Mouse (Mus musculus) granulocyte monocyte progenitor cell, adult 5-6 weeks (primary cell): Measurements from ENCODE around the gene Rnf24. TPM values are rescaled to one million over a fixed set of nuclear protein-coding genes. Genes with fewer than 3 reads are reported as not detected.
"Not testable (repeated sequence)": the region's sequence is repeated elsewhere in the genome, so short reads cannot be mapped to it uniquely, and the experiment has no call there.

Experiments
- ATAC-seq: replicated peaks from 2 replicates; pipeline ENCODE4 v1.8.0; 2016; ENCODE audit warnings: mild to moderate bottlenecking, moderate TSS enrichment, inconsistent platforms; ENCODE audit not compliant: poor library complexity, severe bottlenecking
- total RNA-seq, 2 experiments: library from RNA; stranded (forward) in 1 of 2; stranded (reverse) in 1 of 2; fragments of 200-712, 200-1000 nt in 1 of 2; fragments of >200 nt in 1 of 2; fragmentation: Nextera tagmentation in 1 of 2; gene quantifications; 2 replicates each; pipeline ENCODE4 v1.2.3; 2014 to 2017

The Rnf24 gene
- total RNA-seq, 2 experiments from 2014 or later: 1.6 to 8.2 TPM

DNA sequence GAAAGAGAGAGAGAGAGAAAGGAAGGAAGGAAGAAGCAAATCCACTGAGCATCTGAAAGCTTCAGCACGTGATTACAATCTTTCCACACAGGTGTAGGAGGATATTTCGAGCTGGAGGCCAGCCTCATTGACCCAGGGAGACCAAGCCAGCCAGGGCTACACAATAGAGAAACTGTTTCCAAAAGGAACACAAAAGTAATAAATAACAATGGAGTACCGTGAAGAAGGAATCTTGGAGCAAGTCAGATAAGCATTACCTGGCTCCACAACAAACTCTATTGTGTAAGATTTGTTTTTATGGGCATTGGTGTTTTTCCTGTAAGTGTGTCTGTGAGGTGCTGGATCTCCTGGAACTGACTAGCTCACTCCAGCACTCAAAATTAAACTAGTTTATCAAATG lies 7.1 kb downstream of the Rnf24 start:
- ATAC-seq: no peak

DNA sequence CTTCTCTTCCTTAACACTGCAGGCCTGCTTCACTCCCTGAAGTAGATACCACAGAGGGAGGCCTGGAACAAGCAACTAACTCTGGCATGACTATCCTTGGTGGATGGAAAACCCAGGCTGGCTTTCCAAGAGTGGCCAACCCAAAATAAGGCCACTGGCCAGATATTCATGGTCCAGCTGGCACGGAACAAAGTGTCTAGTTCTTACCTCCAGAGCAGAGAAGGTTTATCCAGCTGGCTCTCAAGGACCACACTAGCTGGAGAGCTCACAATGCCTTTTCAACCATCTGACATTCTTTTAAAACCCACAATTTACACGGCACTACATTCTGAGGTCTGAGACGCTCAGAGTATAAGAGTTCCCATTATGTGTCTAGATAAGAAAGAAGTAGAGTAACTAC lies 8.2 kb downstream of the Rnf24 start:
- ATAC-seq: no peak

DNA sequence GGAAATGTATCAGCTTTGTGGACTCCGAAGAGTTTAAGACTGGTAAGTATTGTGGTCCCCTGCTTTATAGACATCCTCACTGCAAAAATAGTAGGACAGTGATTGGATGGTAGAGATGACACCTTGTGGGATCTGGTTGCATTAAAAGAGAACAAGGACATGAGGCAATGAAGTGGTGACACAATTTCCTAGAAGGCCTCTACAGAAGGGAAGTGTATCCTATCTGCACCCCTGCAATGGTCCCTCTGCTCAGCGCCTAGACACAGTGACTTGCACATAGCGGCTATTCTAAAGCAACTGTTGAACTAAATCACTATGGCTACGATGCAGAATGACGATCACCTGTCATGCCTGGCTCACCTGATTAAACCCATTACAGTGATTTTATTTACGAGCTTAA lies 15.1 kb downstream of the Rnf24 start:
- peak; percentile 99 for ATAC-seq

DNA sequence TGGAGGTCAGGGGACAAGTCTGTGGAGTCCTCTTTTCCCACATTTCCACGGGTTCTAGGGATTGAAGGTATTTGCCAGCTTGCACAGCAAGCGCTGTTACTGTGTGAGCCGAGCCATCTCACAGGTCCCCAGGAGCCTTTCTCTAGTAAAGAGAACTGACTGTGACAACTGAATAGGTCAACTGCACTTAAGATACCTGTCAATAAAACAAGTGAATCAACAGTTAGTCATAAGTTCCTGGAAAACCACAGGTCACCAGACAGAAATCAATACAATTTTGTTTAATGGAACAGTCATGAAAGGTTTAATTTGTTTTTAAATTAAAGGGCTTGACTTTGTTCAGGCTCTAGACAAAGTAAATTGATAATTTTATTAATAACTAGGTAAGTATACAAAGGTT lies 22.1 kb downstream of the Rnf24 start:
- no peak for ATAC-seq

DNA sequence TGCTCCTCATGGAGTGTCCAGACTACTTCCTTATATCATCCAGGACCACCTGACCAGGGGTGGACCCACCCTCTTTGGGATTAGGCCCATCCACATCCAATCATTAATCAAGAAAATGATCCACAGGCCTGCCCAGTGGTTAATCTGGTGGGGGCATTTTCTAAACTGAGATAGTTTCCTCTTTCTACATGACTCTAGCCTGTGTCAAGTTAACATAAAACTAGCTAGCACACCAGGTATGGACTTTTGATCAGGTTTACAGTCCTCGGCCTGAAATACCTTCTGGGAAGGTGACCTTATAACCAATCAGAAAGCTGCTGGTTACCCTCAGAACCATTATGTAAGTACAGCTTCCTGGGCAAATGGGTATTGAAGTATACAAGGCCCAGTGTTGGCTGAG lies 23.7 kb downstream of the Rnf24 start:
- ATAC-seq: no peak

DNA sequence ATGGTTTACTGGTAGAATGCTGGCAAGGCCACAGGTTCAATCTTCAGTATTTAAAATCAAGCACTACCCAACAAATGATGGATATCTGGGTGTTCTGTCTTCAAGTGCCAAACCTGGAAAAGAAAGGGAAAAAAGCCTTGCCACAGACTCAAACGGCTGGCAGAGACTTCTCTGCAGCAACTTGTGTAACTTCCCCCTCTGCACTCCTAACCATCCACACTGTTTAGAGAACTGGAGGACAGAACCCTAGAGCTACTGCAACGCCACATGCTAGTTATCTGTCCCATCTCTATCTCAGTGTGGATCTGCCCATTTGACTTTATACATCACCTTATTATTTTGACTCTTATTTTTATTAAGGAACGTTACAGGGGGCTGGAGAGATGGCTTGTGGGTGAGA lies 26.6 kb downstream of the Rnf24 start:
- peak; percentile 66 for ATAC-seq

DNA sequence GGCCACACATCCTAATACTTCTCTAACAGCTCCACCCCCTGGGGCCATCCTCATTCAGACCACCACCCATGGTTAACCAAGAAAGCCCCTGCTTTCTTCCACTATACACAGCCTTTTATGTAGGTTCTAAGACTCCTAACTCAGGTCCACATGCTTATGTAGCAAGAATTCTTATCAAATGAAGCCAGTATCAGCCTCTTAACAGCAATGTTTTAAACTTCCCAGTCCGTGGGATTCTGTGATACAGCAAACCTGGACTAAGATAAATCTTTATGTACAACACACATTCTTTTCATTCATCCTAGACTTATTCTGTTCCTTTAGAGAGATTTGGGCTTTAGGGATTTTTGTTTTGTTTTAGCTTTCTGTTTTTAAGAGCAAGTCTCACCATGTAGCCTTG lies 29.0 kb downstream of the Rnf24 start:
- no peak for ATAC-seq

DNA sequence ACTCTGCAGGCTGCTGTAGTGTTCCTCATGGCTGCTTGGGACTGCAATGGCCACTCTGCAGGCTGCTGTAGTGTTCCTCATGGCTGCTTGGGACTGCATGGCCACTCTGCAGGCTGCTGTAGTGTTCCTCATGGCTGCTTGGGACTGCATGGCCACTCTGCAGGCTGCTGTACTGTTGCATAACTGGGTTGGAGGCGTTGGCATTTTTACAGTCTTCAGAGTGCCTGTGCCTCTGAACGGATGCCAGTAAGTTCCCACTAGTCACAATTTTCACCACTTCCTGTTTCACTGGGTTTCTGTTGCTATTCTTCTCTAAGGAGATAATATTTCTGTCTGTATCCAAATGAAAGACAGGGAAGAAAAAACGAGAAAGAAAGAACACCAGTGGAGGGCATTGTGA lies 31.5 kb downstream of the Rnf24 start:
- peak; percentile 98 for ATAC-seq

DNA sequence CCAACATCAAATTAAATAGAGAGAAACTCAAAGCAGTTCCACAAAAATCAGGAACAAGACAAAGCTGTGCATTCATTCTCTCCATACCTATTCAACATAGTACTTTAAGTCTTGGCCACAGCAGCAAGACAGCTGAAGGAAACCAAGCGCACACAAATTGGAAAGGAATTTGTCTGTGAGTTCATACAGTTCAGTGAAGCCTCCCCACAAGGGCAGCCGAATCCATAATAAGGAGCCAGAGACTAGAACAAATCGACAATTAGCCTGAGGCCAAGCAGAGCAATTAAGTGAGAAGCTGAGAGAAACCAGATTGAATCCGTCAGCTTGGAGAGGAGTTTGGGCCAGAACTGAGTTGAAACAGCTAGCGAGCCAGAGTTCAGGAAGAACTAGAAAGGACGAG lies 33.3 kb downstream of the Rnf24 start:
- no peak for ATAC-seq

DNA sequence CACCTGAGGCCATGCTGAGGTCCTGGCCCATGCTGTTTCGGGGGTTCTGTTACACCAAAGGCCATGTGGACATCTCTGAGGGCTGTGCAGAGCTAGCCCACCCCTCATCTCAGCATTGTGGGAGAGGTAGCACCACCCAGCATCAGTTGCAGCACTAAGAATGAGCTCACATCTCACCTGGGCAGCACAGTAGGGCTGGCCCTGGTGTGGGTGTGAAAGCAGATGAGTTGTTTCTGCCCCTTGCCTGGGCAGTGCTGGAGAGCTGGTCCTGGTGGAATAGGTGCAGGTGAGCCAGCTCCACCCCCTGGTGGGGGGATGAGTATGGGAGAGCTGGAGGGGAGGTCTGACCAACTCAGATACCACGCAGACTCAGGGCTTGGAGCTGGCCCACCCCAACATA lies 36.5 kb downstream of the Rnf24 start:
- ATAC-seq: no peak

DNA sequence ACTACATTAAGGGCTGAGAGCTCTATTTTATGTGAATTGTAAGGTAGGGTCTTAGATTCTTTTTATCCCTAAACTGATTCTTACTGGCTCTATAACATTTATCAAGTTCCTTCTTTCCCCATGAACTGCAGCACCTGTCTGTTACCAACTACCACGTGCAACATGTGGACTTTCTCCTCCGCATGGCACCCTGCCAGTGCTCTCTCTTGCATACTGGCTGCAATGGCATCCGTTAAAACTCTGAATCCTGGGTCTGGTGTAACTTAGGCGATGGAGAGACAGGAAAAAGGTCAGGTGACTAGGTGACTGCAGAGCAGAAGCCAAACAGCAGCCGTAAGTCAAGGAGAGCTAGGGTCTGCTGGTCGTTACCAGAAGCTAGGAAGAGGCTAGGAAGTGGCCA lies 43.4 kb downstream of the Rnf24 start:
- ATAC-seq: no peak

DNA sequence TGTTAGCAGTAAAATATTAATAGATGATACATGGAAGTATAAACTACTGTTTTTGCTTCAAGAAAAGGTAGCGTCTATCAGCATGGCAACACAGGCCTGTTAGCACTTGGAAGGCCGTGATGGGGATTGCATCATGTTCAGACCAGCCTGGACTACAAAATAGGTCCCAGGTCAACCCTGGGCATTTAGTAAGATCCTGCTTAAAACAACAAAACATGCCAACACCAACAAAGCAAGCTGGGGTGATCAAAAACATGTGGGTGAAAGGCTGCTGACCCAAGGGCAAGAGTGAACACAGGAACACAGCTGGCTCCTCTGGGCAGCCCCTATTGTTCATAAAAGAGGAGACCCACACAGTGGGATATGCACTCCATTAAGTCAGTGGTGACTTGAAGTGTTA lies 44.9 kb downstream of the Rnf24 start:
- ATAC-seq: no peak

DNA sequence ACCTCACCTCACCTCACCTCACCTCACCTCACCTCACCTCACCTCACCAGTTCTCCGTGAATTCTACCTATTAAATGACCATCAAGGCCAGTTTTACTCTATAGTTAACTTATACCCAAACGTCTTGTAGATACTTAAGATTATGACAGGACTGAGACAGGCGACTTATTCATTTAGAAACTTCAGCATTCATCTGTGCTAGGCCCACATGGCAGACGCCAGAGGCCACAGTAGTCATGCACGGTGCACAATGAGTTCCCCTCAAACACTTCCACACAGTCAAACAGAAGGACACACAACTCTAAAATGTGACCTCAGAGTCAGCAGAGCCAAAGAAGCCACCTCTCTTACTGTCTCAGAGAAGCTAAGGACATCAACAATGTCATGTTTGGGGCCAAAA lies 45.3 kb downstream of the Rnf24 start:
- ATAC-seq: no peak

DNA sequence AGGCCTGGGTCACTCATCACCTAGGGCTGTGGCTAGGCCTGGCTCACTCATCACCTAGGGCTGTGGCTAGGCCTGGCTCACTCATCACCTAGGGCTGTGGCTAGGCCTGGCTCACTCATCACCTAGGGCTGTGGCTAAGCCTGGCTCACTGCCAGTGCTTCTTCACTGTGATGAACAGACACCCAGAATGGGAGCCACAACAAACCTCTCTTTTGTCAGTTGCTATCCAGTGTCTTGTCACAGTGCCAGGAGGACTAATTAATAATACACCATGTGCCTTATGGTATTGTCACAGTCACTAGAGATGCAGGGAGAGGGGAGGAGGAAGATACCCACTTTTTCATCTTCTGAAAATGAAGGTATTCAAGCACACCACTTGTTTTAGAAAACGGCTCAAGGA lies 47.5 kb downstream of the Rnf24 start:
- not testable (repeated sequence) for ATAC-seq

DNA sequence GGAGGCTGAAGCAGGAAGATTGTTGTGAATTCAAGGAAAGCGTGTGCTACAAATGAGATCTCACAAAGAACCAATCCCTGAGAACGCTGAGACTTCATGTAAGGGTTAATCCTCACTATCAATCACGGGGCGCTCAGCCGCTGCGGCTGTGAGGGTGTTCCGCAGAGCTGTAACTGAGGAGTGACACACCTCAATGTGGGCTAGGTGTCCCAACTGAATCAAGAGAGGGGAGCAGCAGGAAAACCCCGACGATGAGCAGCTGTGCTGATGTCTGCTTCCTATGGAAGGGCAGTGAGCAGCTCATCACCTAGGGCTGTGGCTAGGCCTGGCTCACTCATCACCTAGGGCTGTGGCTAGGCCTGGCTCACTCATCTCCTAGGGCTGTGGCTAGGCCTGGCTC lies 48.2 kb downstream of the Rnf24 start:
- ATAC-seq: no peak

DNA sequence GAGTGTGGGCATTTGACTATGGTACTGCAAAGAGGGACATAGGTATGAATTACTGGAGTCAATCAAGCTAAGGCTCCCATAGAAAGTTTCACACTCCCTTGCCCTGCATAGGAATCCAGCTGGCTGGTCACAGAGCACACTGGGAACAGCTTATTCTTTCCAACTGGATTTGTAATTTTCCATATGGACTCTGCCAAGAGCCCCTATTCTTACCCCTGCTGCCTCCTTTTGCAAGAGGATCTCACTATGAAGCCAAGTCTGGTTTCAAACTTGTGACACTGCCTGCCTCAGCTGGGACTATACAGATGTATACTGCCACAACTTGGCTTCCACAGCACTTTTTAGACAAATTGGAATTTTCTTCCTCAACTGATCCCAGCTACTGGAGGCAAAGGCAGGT lies 51.1 kb downstream of the Rnf24 start:
- no peak for ATAC-seq

DNA sequence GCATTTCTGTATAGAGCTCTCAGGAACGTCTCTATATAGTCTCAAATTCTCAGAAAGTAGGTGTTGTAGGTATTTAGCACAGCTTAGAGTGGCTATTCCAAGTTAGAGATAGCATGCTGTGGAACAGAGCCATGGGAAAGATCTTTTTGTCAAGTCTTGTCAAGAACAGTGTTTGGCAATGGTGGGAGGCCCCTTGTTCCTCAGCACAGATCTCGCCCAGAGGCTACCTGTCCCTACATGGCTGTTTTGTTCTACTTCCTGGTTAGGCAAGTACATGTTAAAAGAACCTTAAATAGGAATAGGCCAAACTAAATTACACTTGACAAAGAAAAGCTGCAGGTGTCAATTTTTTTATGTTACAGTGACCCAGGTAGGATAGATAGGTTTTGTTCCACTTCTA lies 52.2 kb downstream of the Rnf24 start:
- no peak for ATAC-seq

DNA sequence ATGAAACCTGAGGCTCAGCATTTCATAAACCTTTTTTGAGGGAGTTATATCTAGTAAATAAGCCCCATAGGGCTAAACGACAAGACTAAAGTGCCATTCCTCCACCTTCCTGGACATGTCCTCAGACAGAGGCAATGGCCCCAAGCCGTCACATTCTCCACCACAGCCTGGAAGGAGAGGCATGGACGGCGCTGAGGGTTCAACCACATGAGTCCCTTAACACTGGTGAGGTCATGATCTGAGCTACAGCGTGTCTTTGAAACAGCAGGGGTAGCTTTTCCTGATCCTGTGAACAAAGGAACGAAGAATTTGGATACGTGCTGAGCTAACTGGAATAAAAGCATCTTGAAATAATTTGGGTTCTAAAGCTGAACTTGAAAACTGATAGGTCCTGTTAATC lies 54.0 kb downstream of the Rnf24 start:
- ATAC-seq: not testable (repeated sequence)

DNA sequence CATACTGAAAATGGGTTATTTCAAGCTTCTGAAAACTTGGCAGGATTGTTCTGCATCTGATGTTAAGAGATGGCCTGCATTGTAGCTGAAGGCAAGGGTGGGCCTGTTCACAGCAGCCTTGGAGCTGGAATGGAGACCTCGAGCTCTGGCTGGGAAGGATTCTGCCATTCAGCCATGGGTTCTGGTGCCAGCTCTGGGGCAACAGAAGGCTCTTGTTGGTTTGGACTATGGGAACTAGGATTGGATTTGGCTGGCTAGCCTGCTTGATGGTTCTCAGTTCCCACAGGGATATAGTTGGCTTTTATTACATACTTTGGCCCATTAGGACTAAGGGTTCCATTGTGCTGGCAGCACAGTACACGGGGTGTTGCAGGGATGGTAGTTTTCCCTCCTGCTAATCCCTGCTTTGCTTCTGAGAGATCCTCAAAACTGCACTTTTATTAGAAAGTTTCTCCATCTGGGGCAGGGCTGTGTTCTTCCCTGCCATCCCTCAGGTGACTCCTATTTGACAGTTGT lies 55.9 kb downstream of the Rnf24 start:
- ATAC-seq: no peak

DNA sequence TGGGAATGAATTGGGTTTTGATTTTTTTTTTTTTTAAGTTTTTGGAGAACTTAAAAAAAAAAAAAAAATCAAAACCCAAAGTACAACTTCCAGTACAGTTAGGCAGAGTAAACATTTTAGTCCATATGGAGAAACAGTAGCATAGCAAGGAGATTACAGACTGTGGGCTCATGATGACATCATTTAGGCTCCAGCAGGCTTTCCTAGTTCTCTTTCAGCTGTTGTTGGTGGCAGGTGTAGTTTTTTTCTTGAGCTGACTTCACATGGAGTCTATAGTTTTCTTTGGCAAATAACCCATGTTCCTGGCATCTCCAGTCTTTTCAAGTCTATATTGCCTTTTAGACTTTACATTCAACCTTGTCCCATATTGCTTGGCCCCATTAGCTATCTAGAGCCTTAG lies 62.0 kb downstream of the Rnf24 start:
- ATAC-seq: no peak

DNA sequence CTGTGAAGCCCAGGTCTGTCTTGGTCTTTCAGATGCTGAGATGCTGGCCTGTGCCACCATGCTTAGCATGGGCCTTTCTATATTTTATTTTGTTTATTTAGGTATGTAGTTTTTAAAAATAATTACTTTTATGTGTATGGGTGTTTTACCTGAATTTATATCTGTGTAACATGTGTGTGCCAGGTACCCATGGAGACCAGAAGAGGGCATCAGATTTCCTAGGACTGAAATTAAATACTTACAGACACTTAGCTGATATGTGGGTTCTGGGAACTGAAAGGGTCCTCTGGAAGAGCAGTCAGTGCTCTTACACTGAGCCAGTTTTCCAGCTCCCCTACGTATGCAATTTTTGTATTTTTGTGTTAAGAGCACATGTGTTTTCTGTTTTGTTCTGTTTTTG lies 66.4 kb downstream of the Rnf24 start:
- no peak for ATAC-seq

DNA sequence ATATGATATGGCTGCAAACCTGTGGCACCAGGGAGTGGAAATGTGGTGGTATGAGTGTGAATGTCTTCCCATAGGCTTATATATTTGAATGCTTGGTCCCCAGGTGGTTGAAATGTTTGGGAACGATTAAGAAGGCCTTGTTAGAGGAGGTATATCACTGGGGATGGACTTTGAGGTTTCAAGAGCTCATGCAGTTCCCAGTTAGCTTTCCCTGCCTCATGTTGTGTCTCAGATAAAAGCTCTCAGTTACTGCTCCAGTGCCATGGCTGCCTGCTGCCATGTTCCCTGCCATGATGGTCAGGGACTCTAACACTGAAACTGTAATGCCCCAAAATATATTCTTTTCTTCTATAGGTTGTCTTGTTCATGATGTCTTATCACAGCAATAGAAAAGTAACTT lies 71.1 kb downstream of the Rnf24 start:
- ATAC-seq: no peak

DNA sequence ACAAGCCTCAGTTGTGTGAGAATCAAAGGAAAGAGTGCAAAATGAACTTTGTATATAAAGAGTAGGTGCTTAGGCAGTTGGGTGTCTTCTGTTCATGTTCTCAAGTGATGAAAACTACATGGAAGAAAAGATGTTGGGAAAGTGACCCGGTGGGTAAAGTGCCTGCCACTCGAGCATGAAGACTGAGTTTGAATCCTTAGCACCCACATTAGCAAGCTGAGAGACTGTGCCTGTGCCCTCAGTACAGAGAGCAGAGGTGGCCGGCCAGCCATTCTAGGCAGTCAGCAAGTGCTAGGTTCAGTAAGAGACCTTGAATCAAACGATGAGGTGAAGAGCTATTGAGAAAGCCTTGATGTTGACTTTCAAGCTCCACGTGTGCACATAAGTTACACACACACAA lies 76.0 kb downstream of the Rnf24 start:
- no peak for ATAC-seq
